Mouse (Mus musculus) adrenal gland, postnatal 25 days (tissue): Measurements from ENCODE around the gene Adk. TPM values are rescaled to one million over a fixed set of nuclear protein-coding genes. Genes with fewer than 3 reads are reported as not detected.
A peak's percentile ranks its signal among the peaks of the same experiment; 100 is the strongest.
"Not testable (repeated sequence)": the region's sequence is repeated elsewhere in the genome, so short reads cannot be mapped to it uniquely, and the experiment has no call there.

Experiments used
- DNase-seq: peaks from one replicate; pipeline ENCODE4 v3.0.0; 2021; ENCODE audit warnings: mixed read lengths
- total RNA-seq: library from RNA; stranded (reverse); gene quantifications from 2 replicates; pipeline ENCODE4 v1.2.3, GENCODE M21; 2021

Adk gene
- total RNA-seq, 1 experiment from 2014 or later, result 122 TPM

GRCm38 (mm10) chr14:21064321-21064720, 11.9 kb downstream of the Adk start:
- no peak for DNase-seq

- no peak for DNase-seq
Observed at GRCm38 (mm10) chr14:21065490-21066162, 13.3 kb downstream of the Adk start.

- no peak for DNase-seq
Observed at GRCm38 (mm10) chr14:21069594-21069993, 17.2 kb downstream of the Adk start.

GRCm38 (mm10) chr14:21073981-21074380, 21.6 kb downstream of the Adk start:
- DNase-seq, result no peak

GRCm38 (mm10) chr14:21074398-21075320, 22.3 kb downstream of the Adk start:
- DNase-seq, result no peak

- DNase-seq, result peak; percentile 94
Observed at GRCm38 (mm10) chr14:21075751-21076500, 23.6 kb downstream of the Adk start.

GRCm38 (mm10) chr14:21076501-21077194, 24.3 kb downstream of the Adk start:
- DNase-seq, result peak; percentile 19

- DNase-seq, result no peak
Observed at GRCm38 (mm10) chr14:21077939-21078338, 25.6 kb downstream of the Adk start.

GRCm38 (mm10) chr14:21078511-21078910, 26.1 kb downstream of the Adk start:
- no peak for DNase-seq

- no peak for DNase-seq
Observed at GRCm38 (mm10) chr14:21082823-21083222, 30.4 kb downstream of the Adk start.

- DNase-seq, result no peak
Observed at GRCm38 (mm10) chr14:21085666-21086065, 33.3 kb downstream of the Adk start.

GRCm38 (mm10) chr14:21086106-21086505, 33.7 kb downstream of the Adk start:
- DNase-seq, result no peak

GRCm38 (mm10) chr14:21086827-21087351, 34.5 kb downstream of the Adk start:
- no peak for DNase-seq

- DNase-seq, result no peak
Observed at GRCm38 (mm10) chr14:21087390-21088060, 35.2 kb downstream of the Adk start.

GRCm38 (mm10) chr14:21088731-21089130, 36.4 kb downstream of the Adk start:
- no peak for DNase-seq

GRCm38 (mm10) chr14:21090400-21090799, 38.0 kb downstream of the Adk start:
- no peak for DNase-seq

- DNase-seq, result no peak
Observed at GRCm38 (mm10) chr14:21090930-21091486, 38.6 kb downstream of the Adk start.

- not testable (repeated sequence) for DNase-seq
Observed at GRCm38 (mm10) chr14:21094161-21094560, 41.8 kb downstream of the Adk start.

- DNase-seq, result no peak
Observed at GRCm38 (mm10) chr14:21096279-21096678, 43.9 kb downstream of the Adk start.

- DNase-seq, result no peak
Observed at GRCm38 (mm10) chr14:21096689-21097088, 44.3 kb downstream of the Adk start.

- DNase-seq, result no peak
Observed at GRCm38 (mm10) chr14:21099371-21099770, 47.0 kb downstream of the Adk start.
